Mouse (Mus musculus) kidney, adult 2 months (tissue): ENCODE results near the gene Parg. TPM values are rescaled to one million over a fixed set of nuclear protein-coding genes. Genes with fewer than 3 reads are reported as not detected.
"Not testable (repeated sequence)": the region's sequence is repeated elsewhere in the genome, so short reads cannot be mapped to it uniquely, and the experiment has no call there.

Source experiments
- DNase-seq: peaks from one replicate; pipeline ENCODE4 v3.0.0; 2021
- H3K27ac ChIP-seq: fragments of 200-500 bp; 2 replicates; pipeline ENCODE4 v1.5.1; 2012; ENCODE audit warnings: low read depth, low read length, control low read depth, inconsistent platforms; ENCODE audit not compliant: insufficient read depth
- H3K27me3 ChIP-seq: fragments of 200-500 bp; replicated peaks from 2 replicates; pipeline ENCODE4 v1.6.1; 2012; ENCODE audit warnings: mild to moderate bottlenecking, moderate library complexity, low read length, inconsistent platforms; ENCODE audit not compliant: control insufficient read depth, insufficient read depth
- H3K36me3 ChIP-seq: fragments of 200-500 bp; 2 replicates; pipeline ENCODE4 v1.6.1; 2012; ENCODE audit warnings: mild to moderate bottlenecking, moderate library complexity, low read length, inconsistent platforms; ENCODE audit not compliant: control insufficient read depth, insufficient read depth
- H3K4me1 ChIP-seq: fragments of 200-500 bp; 2 replicates; pipeline ENCODE4 v1.6.1; 2011; ENCODE audit warnings: low read length; ENCODE audit not compliant: control insufficient read depth, insufficient read depth
- H3K4me3 ChIP-seq: fragments of 200-500 bp; 2 replicates; pipeline ENCODE4 v1.5.1; 2011; ENCODE audit warnings: mild to moderate bottlenecking, low read depth, low read length, control low read depth; ENCODE audit not compliant: insufficient read depth
- CTCF ChIP-seq: fragments of 200-500 bp; conservative IDR thresholded peaks from 2 replicates; pipeline ENCODE4 v1.5.1; 2011; ENCODE audit warnings: low read depth, mild to moderate bottlenecking, control low read depth, low read length, moderate library complexity, mixed read lengths; ENCODE audit not compliant: insufficient read depth, insufficient read length
- POLR2A ChIP-seq: fragments of 200-500 bp; IDR thresholded peaks from one replicate; pipeline ENCODE4 v1.6.1; 2011; ENCODE audit warnings: low read depth, low read length, control low read depth
- WGBS: fragments of 180-500 bp; shearing (Covaris S2); methylation state at CpG from one replicate; pipeline ENCODE4 v1.1.7; 2018; 5-methylcytosine and 5-hydroxymethylcytosine counted together
- polyA plus RNA-seq: library from polyadenylated mRNA; depleted of rRNA; stranded (reverse); fragments of >200 nt; gene quantifications from 2 replicates; pipeline ENCODE4 v1.2.3, GENCODE M21; 2012

Parg gene
- polyA plus RNA-seq, 1 experiment = 6.9 TPM

DNA sequence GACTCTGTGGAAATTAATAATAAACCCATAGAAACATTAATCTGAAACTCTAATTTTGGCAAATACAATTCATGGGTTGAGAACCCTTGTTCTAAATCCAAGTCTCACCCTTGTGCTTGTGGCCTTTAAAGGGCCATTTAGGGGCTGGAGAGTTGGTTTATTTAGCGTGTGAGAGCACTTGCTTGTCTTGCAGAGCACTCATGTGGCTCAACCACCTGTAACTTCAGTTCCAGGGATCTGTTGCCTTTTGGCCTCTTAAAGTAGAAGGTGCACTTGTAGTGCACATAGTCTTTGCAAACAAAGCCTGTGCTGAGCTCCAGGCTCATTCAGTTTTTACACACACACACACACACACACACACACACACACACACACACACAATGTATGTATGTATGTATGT lies 34.9 kb upstream of the Parg start:
- Histone ChIP-seq H3K27ac (no peak overlapping the region), H3K27me3 (no peaks in the 10 kb centered on the region), H3K4me3 (peak overlapping the region; percentile 5; the same call in 1 of the 2 replicates), H3K36me3 (no peaks in the 10 kb centered on the region), H3K4me1 (peaks cover 33% of the 10 kb centered on the region)
- WGBS = 21% methylated on average over 1 of the region's 1 CpGs
- DNase-seq = peak; percentile 38
- TF ChIP-seq CTCF (no peak), POLR2A (no peak)

GRCm38 (mm10) chr14:32167326-32167725 lies 34.4 kb upstream of the Parg start:
- peaks cover 31% of the 10 kb centered on the region for H3K4me1 ChIP-seq
- TF ChIP-seq CTCF (no peak), POLR2A (no peak)
- no peak overlapping the region for H3K4me3 ChIP-seq
- H3K27ac ChIP-seq = no peak overlapping the region
- no peak for DNase-seq
- H3K36me3 ChIP-seq = no peaks in the 10 kb centered on the region
- H3K27me3 ChIP-seq = no peaks in the 10 kb centered on the region
- 77% methylated on average over 5 of the region's 5 CpGs for WGBS

DNA sequence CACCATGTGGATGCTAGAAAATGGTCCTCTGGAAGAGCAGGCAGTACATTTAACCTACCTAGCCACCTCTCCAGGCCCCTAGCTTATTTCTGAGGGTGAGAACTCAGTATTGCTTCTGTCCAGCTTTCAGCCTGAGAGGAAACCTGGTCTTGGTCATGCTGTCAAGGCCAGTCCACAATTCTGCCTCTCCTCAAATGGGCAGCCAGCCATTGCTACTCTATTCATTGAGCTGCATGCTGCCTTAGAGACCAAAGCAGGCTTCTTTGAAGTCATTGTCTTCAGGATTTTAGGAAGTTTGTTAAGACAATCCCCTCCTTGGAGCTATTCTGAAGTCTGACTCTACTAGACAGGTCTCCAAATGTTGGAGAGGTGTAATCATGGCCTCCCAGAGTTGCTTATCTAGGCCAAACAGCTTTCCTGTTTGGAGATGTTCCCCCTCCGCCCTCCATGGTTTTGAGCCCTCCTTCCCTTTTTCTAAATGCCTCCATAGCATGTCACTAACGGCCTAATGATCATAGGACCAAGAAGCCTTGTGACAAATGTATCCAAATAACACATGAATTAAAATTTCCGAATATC lies 33.0 kb upstream of the Parg start:
- TF ChIP-seq CTCF = no peak
- TF ChIP-seq POLR2A = no peak
- no peaks in the 10 kb centered on the region; the same call in 1 of the 2 replicates for H3K36me3 ChIP-seq
- no peak overlapping the region for H3K4me3 ChIP-seq
- H3K4me1 ChIP-seq = peaks cover 31% of the 10 kb centered on the region
- 71% methylated on average over 3 of the region's 3 CpGs for WGBS
- no peaks in the 10 kb centered on the region for H3K27me3 ChIP-seq
- no peak for DNase-seq
- H3K27ac ChIP-seq = no peak overlapping the region

GRCm38 (mm10) chr14:32170137-32170536 lies 31.6 kb upstream of the Parg start:
- 89% methylated on average over 4 of the region's 4 CpGs for WGBS
- no peak for TF ChIP-seq POLR2A
- no peak for TF ChIP-seq CTCF
- H3K4me3 ChIP-seq = no peak overlapping the region
- no peak for DNase-seq
- peaks cover 2% of the 10 kb centered on the region for H3K36me3 ChIP-seq
- no peak overlapping the region for H3K27ac ChIP-seq
- H3K4me1 ChIP-seq = peaks cover 22% of the 10 kb centered on the region
- no peaks in the 10 kb centered on the region for H3K27me3 ChIP-seq

- peaks cover 8% of the 10 kb centered on the region for H3K4me1 ChIP-seq
- no peaks in the 10 kb centered on the region for H3K27me3 ChIP-seq
- 71% methylated on average over 2 of the region's 2 CpGs for WGBS
- peaks cover 5% of the 10 kb centered on the region for H3K36me3 ChIP-seq
- no peak overlapping the region for H3K27ac ChIP-seq
- no peak for TF ChIP-seq CTCF
- no peak for TF ChIP-seq POLR2A
- H3K4me3 ChIP-seq = no peak overlapping the region
- no peak for DNase-seq
Observed at GRCm38 (mm10) chr14:32175310-32175709, 26.4 kb upstream of the Parg start.

DNA sequence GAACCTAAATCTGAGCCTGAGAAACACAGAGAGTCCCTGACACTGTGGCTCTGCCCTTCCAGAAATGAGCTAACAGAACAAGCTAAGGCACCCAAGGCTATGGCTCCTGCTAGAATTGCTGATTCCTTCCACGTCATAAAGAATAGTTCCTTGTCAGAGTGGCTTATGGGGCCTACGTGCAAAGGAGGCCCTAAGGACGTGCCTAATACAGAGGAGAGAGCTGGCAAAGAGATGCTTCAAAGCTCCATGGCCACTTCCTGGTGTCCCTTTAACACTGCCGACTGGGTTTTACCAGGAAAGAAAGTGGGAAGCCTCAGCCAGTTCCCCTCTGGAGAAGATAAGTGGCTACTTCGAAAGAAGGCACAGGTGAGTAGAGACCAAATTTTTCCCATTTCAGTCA lies 25.2 kb upstream of the Parg start:
- H3K27ac ChIP-seq, H3K27me3 ChIP-seq, H3K36me3 ChIP-seq, H3K4me1 ChIP-seq, DNase-seq, H3K4me3 ChIP-seq: not testable (repeated sequence)
- WGBS = 62% methylated on average over 5 of the region's 5 CpGs

DNA sequence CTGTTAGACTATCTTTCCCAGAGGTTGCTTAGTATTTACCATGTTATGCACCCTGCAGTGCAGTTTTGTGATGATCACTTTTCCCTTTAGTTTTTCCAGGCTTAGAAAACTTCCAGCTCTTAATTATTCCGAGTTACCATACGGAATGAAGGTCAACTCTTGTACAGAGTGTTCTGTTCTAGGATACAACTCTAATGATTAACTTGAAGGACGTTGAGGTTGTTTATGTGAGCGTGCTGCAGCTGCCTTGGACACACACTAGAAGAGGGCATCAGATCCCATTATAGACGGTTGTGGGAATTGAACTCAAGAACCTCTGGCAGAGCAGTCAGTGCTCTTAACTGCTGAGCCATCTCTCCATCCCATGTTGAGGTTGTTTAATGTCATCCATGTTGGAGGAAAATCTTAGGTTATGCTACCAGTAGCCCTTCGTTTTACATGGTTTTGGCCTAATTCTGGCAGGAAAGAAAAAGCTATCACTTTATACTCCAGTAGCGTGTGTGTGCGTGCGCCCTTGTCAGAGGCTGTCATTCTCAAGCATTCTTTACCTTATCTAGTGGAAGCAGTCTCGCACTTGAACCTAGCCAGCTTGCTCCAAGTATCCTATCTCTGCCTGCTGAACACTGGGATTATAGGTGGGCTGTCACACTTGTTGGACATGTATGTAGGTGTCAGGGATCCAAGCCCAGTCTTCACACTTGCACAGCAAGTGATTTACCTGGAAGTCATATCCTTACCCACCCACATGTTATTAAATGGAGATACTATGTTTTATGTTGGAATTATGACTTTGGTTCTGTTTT lies 22.2 kb upstream of the Parg start:
- no peak for TF ChIP-seq CTCF
- no peak for TF ChIP-seq POLR2A
- Histone ChIP-seq H3K36me3 (peaks cover 10% of the 10 kb centered on the region), H3K27ac (peak overlapping the region; percentile 96)

More for the DNA sequence above, 22.2 kb upstream of the Parg start:
- Histone ChIP-seq H3K4me3 (no peak overlapping the region), H3K27me3 (no peaks in the 10 kb centered on the region), H3K4me1 (peaks cover 8% of the 10 kb centered on the region)
- DNase-seq = peak; percentile 86
- 62% methylated on average over 10 of the region's 10 CpGs for WGBS
